Mouse (Mus musculus): ENCODE results near the gene Cir1.
A peak's percentile ranks its signal among the peaks of the same experiment; 100 is the strongest.

The Cir1 gene

GRCm38 (mm10) chr2:73312152-73313116 lies at the start of gene Cir1, which contains the start of gene Scrn3:
Gene Cir1 (minus strand): TSS chr2:73312701.
Gene Scrn3 (plus strand): TSS chr2:73312601.
- peak; percentile 98 for DNase-seq (ENCODE audit: low spot score)

DNA sequence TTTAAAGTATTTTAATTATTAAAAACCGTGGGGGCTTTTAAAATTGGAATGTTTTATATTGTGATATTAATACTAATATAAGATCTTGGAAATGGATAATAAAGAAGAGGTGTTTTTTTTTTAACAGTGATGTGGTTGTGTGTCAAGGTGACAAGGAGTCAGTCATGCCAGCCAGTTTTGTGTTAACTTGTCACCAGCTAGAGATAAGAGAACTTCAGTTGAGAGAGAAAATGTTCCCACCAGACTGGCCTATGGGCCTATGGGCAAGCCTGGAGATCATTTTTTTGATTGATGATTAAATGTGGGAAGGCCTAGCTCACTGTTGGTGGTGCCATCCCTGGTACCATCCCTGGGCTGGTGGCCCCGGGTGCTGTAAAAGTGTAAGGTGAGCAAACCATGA lies 48.0 kb upstream of the Cir1 start:
- DNase-seq (ENCODE audit: low spot score), result no peak

GRCm38 (mm10) chr2:73359941-73360340 lies 47.4 kb upstream of the Cir1 start:
- DNase-seq (ENCODE audit: low spot score), result no peak

GRCm38 (mm10) chr2:73357004-73357403 lies 44.5 kb upstream of the Cir1 start:
- DNase-seq (ENCODE audit: low spot score), result no peak

DNA sequence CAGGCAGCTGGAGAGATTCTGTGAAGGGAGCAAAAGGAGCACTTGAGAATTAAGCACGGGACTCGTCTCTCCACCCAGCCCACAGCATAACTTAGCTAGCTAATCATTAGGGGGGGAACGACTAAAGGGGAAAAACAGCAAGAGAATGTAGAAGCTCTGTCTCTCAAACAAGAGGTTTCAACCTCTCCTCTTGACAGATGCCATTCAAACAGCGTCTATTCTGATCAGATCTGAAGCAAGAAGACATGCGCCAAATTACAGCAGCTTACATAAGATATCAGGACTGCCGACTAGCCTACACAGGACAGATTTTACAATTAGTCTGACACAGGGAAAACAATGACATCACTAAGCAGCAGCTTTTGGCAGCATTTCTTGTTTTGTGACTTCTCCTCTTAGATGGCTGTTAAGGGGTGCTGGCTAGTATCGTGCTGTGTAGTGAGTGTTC lies 39.5 kb upstream of the Cir1 start:
- DNase-seq (ENCODE audit: low spot score), result peak; percentile 75

DNA sequence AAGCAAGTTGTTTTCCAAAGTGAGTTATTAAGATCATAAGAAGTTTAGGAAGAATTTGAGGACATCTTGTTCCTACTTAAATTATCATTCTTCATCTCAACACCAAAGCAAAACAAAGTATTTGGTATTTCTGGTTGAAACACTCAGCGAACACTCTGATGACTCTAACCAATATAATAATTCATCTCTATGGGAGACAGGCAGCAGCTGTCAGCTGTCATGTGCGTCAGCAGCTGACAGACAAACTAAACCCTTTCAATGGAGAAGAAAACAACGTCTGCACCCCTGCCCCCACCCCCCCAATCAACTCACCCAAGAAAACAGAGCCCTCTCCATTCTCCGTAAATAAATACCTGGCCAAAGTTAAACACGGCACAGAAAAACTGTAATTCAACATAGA lies 39.0 kb upstream of the Cir1 start:
- DNase-seq (ENCODE audit: low spot score), result no peak

DNA sequence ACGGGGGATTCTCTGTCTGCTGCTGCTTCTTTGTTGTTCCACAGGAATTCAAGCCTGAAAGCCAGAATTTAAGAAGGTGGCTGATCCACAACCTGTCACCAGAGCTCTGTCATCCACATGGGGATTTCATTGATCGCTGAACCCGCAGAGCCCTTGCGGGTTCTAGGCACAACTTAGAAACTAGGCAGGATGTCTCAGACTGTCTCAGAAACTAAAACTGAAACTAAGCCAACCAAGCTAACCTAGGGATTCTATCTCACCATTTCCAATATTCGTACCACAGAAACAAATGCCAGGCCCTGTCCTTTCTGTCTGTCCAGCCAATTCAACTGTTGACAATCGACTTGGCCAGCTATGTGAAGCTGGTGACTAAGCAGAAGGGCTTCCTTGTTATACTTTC lies 35.7 kb upstream of the Cir1 start:
- no peak for DNase-seq (ENCODE audit: low spot score)

DNA sequence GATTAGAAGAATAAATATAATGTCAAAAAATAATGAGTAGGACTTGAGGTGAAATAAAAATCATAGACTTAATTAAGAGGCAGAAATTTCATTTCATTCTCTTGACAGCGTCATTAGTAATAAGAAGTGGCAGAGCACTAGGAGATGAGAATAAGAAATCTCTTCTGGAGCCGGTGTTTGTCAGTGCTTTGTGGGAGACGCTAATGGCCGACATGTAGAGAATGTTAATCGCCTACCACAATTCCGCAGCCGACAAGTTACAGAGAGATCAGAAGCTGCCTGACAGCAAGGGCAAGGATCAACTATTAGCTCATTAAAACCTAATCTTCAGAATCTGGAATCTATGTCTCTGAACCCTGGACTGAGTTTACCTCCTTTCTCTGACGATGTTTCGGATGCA lies 35.3 kb upstream of the Cir1 start:
- DNase-seq (ENCODE audit: low spot score), result no peak

DNA sequence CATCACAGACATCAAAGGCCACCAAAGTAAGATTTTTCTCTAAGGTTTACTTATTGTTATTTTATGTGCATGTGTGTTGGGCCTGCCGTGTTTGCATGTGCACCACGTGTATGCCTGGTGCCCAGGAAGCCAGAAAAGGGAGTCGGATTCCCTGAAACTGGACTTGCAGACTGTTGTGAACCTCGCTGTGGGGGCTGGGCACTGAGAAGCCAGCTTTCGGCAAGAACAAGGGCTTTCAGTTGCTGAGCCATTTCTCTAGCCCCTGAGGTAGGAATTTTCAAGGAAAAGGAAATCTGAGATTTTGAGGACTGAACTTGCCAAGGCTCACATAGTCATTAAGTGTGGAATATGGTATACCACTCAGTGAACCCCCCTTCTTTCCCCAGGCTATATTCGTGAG lies 34.6 kb upstream of the Cir1 start:
- DNase-seq (ENCODE audit: low spot score), result no peak

GRCm38 (mm10) chr2:73346345-73347086 lies 34.0 kb upstream of the Cir1 start:
- peak; percentile 34 for DNase-seq (ENCODE audit: low spot score)

DNA sequence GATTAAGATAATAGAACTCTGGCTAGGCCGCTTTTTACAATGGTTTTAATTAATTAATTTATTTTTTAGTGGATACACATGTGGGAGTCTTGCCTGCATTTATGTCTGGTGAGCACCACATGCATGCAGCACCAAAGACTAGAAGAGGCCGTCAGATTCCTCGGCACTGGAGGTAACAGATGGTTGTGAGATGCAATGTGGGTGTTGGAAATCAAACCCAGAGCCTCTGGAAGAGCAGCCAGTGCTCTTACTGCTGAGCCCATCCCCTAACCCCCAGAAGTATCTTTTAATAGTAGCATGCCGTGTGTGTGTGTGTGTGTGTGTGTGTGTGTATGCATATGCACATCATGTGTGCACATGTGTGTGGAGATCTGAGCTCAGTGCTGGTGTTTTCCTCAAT lies 32.7 kb upstream of the Cir1 start:
- DNase-seq (ENCODE audit: low spot score), result no peak

- DNase-seq (ENCODE audit: low spot score), result no peak
Measured at GRCm38 (mm10) chr2:73343701-73344100, 31.2 kb upstream of the Cir1 start.

- no peak for DNase-seq (ENCODE audit: low spot score)
Measured at GRCm38 (mm10) chr2:73338415-73338814, 25.9 kb upstream of the Cir1 start.

GRCm38 (mm10) chr2:73335949-73336348 lies 23.4 kb upstream of the Cir1 start:
- no peak for DNase-seq (ENCODE audit: low spot score)

DNA sequence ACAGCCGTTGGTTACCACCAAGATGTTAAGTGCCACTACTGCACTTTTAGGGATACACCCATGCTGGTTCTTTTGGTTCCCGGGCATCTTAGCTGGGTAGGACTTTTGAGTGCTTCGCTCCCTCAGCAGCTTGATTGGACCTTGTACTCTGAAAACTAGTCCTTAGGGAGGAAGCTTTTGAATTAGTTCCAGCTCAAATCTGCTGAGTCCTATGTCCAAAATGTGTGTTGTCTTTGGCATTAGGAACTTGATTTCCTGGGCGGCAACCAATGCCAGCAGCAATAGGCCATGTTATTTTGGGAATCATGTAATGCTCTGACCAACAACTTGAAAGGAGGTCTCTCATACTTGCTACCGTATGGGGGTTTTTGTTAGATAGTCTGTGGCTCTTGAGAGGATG lies 13.4 kb upstream of the Cir1 start:
- no peak for DNase-seq (ENCODE audit: low spot score)

GRCm38 (mm10) chr2:73322991-73323390 lies 10.5 kb upstream of the Cir1 start:
- DNase-seq (ENCODE audit: low spot score), result no peak

DNA sequence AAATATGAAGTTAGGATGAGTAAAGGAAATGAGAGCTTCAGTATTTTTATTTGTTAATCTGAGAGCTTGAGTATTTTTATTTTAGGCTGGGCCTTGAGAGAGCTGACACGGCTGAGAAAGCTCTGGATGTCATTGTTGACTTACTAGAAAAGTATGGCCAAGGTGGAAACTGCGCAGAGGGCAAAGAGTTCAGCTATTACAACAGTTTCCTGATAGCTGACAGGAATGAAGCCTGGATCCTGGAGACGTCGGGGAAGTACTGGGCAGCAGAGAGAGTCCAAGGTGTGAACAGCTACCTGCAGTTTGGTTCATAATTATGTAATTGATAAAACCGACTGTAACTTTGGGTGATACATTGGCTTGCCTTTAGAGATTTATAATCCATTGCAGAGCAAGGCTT lies 6.7 kb upstream of the Cir1 start:
- no peak for DNase-seq (ENCODE audit: low spot score)

DNA sequence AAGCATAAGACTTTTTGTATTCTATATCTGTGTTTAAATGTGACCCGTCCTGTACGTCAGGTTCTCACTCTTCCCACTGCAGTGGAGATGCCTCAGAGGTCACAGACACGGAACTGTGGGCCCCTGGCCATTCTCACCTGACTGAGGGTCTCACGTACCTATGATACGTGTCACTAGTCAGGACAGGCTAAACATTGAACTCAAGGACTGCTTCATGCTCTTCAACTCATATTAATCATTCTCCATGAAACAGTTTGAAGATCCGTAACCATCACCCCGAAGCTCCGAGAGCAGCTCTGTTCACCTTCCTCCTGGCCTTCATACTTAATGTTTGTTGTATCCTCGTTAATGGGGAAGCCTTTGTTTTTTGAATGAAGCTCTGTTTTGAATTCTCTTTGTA lies 4.9 kb upstream of the Cir1 start:
- no peak for DNase-seq (ENCODE audit: low spot score)

GRCm38 (mm10) chr2:73314311-73314710 lies 1.8 kb upstream of the Cir1 start:
- no peak for DNase-seq (ENCODE audit: low spot score)

DNA sequence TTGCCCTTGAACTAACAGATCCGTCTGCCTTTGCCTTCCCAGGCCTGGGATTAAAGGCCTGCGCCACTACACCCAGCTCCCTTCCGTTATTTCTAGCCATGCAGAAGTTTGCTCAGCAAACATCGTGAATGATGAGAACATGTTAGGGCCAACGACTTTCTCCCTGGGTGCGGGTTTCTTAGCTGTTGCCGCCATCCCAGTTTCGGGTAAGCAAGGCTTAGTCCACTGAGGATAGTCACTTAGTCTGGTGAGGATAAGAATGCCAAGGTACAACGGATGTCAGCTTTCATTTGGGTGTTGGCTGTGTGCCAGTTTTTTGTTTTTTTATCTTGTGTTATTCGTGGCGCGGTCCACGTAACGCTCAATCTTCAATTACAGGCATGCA lies 608 bp upstream of the Cir1 start:
- peak; percentile 78 for DNase-seq (ENCODE audit: low spot score)

DNA sequence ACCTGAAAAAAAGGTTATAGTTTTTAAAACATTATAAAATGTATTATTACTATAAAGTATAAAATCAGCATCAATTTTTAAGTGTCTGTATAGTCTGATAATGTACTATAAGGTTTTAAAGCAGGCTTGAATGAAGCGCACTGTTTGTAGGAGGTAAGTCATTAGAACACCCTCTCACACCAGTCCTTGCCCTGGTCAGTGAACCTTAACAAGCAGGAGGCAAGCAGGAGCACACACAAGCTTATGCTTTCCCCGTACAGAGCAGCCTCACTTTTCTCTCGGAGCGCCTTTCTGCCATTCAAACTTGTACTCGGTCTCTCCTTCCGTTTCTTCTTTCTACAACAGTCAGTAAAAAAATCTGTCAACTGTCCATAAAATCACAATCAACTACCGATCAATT lies 6.5 kb downstream of the Cir1 start:
- DNase-seq (ENCODE audit: low spot score), result no peak

DNA sequence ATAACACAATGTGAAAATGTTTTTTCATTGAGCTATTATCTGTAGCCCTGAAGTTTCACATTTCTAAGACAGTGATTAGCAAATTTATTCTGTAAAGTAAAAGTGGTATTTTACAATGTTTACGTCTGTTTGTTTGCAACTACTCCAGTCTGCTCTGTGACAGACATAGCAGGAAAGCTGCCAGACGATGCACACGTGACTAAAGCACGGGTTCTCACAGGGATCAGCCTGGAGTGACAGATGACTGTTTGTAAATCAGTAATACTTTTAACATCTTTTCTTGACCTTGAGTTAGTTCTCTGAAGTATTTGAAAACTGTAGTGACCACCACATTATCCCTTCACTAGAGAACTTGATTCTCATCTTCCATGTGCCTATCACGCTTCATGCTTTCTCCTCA lies 8.0 kb downstream of the Cir1 start:
- DNase-seq (ENCODE audit: low spot score), result no peak

DNA sequence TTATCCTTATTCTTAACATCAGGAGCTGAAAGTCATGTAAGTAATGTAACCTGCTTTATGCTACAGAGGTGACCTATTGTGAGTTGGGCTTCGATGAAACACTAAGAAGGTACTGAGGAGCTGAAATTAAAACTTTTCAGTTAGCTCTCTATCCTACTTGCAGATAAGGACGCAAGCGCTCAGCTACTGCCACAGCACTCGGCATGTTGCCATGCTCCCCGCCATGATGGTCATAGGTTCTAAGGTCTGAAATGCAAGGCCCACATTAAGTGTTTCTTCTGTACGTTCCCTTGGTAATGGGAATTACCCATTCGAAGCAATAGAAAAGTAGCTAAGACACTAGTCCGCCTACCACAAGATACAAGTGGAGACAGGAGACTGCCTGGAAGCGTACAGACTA lies 9.8 kb downstream of the Cir1 start:
- no peak for DNase-seq (ENCODE audit: low spot score)
